Mouse (Mus musculus) CD8-positive naive resting alpha-beta T cell, adult 2 months (primary cell): ENCODE measurements around the gene Stk4.
"Not testable (repeated sequence)": the region's sequence is repeated elsewhere in the genome, so short reads cannot be mapped to it uniquely, and the experiment has no call there.

Source experiments
- DNase-seq, 2 experiments: peaks; one replicate each; pipeline ENCODE4 v3.0.0; 2022; ENCODE audit warnings: low read depth in 2 of 2, low spot score in 2 of 2

Gene Stk4

DNA sequence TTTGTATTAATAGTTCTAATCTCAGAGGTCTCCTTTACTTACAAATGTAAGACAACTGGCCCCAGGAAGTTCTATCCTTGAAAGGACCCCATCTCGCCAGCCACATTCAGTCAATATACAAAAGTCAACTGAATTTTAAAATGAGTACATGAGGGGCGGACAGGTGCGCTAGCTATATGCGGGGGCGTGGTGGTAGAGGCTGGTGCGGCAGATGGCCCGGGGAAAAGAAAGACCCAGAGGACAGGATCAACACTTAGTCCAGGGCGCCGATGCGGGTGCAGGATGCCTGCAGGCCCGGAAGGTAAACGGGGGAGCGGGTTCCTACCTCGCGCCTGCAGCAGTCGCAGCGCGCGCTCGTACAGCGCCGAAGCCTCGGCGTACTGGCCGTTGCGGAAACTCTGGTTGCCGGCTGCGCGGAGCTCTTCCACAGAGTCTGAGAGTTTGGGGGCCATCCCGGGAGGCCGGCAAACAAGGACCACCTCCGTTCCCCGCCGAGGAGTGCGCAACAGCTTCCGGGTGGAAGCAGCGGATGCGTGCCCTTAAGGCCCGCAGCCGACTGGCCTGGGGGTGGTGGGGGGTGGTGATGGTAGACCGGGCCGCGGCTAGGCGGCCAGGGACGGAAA lies at the start of gene Stk4:
Gene Stk4 (plus strand): TSS at position 181 of the 623 bp plus-strand sequence.
- peak in 1 of 2 experiments; percentile 35 for DNase-seq

DNA sequence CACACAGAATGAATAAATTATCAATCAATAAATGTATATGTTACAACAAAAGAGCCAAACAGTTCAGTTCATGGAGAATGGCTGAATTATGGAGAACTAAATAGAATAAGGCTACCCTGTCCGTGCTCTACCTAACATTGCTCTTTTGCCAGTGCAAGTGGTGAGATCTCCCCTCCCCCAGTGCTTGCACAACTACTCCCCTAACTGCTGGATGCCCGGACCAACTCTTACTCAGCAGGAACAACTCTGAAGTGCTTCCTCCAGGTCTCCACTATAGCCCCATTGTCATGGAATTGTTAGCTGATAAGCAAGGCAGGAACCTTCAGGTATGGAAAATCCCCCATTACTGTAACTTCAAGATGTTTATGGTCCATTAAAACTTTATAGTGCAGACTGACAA lies 48.0 kb upstream of the Stk4 start:
- no peak for DNase-seq

DNA sequence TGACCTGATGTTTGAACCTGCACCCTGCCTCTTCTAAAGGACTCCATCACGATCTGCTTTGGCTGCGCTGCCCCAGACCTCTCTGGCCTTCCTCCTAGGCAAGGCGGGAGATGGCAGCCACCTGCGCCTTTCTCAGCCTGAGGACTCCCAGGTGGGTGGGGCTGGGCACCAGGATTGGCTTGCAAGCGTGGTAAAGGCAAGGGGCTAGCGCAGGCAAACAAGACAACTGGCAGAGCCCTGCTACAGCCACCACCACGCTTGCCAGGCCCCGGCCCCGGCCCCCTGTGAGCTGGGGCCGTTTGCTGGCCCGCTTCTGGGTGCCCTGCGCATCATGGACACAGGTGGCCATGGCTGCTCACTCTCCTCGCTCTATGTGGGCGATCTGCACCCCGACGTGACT lies 45.0 kb upstream of the Stk4 start, which contains the start of gene Pabpc1l:
Gene Pabpc1l (plus strand): TSS at position 301 of the 400 bp plus-strand sequence.
- DNase-seq = no peak

DNA sequence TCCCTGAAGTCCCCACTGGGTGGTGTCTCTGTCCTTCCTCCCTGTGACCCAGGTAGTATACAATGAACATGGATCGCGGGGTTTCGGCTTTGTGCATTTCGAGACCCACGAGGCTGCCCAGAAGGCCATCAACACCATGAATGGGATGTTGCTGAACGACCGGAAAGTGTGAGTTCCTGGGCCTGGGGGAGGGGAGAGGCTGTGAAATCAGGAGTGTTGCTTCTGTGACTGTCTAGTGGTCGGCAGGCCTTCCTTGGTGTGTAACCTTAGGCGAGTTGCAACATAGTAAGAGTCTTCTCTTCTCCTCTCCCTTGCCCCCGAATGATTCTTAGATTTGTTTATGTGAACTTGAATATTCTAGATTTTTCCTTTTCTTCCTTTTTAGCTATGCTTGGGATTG lies 39.0 kb upstream of the Stk4 start:
- DNase-seq = no peak

DNA sequence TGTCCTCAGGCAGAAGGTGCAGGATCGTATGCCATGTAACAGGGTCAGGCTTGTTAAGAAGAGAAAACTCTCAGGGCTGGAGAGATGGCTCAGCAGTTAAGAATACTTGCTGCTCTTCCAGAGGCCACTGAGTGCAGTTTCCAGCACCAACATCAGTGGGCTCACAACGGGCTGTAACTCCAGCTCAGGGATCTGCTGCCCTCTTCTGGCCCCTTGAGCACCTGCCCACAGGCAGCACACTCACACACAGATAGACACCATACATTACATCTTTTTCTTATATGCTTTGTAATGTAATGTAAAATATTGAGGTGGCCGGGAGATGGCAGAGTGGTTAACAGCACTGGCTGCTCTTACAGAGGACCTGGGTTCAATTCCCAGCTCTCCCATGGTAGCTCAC lies 37.1 kb upstream of the Stk4 start:
- DNase-seq = no peak

DNA sequence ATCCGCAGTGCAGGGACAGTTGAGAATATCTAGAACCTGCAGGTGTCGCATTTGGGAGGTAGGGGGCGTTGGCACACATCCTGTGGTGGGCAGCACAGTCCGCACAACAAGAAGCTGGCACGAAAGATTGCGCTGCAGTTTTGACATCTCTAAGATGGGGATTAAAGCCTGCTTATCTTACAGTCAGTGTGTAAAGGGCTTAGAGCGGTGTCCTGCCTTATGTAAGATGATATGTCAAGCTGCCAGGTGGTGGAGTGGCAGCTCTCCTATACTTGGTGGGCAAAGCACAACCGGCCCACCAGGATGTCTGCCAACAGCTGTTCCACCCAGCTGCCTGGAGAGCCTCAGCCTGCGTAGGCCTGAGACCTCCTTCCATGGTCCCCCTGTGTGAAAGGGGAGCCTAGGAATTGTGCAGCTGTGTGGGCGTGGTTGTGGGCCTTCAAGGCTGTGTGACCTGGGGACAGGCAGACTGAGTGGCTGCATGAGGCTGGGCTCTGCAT lies 33.6 kb upstream of the Stk4 start:
- DNase-seq = no peak

DNA sequence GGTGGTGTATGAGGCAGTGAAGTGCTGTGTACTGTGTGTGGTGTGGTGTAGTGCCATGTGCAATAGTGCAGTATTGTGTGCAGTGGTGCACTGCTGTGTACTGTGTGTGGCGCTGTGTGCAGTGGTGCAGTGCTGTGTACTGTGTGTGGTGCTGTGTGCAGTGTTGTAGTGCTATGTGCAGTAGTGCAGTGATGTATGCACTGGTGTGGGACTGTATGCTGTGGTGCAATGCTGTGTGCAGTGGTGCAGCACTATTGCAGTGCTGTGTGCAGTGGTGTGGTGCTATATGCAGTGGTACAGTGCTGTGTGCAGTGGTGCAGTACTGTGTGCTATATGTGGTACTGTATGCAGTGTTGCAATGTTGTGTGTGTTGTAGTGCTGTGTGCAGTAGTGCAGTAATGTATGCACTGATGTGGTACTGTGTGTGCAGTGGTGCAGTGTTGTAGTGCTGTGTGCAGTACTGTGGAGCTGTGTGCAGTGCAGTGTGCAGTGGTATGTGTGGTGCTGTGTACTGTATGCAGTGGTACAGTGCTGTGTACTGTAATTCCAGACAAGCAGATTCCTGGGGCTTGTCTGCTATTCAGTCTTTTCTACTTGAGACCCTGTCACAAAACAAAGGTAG lies 31.6 kb upstream of the Stk4 start:
- DNase-seq = no peak

DNA sequence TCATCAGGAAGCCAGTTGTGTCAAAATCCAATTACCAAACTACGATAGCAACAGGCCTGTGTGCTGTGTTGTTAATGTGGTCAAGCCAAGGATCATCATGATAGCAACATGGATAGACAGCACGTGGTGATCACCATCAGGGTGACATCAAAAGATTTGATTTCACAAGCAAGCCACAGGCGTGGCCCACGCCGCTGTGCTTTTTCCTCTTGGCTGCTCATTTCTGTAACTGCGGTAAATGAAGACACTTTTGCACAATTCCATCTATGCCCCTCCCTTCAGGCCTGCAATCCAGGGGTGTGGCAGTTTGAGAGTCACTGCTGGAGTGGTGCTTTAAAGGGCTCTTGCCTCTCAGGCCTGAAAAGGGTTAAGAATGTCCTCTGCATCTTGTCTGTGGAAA lies 29.2 kb upstream of the Stk4 start:
- no peak for DNase-seq

DNA sequence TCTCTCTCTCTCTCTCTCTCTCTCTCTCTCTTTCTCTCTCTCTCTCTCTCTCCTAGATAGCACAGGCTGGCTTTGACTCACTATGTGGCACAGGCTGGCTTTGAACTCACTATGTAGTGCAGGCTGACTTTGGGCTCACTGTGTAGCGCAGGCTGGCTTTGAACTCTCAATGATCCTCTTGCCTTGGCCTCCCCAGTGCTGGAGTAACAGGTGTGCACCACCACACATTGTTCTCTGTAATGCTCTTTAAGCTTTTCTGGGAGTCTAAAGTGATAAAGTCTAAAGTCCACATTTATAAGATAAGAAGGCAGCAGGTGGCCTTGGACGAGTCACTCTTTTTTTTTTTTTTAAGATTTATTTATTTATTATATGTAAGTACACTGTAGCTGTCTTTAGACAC lies 28.6 kb upstream of the Stk4 start:
- DNase-seq = no peak

DNA sequence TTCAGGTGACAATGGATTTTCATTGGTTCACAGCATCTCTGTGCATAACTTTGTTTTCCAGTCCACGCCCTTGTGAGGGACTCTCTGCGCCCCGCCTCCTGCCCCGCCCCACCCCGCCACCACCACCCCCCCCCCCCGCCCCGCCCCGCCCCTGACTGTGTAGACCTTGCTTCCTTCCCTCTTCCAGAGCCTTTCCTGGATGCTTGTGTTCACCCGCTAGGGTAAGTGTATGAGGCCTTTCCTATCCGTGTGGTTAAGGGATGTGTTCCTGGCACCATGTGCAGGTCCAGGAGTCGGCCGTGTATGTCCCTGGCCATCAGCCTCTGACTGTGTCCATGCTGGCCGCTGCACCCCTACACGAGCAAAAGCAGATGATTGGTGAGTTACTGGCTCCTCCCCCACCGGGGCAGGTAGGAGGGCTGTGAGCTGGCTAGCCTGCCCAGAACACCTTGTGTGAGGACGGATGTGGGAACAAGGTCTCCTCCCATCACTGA lies 22.9 kb upstream of the Stk4 start:
- DNase-seq = peak; percentile 13 to 50

DNA sequence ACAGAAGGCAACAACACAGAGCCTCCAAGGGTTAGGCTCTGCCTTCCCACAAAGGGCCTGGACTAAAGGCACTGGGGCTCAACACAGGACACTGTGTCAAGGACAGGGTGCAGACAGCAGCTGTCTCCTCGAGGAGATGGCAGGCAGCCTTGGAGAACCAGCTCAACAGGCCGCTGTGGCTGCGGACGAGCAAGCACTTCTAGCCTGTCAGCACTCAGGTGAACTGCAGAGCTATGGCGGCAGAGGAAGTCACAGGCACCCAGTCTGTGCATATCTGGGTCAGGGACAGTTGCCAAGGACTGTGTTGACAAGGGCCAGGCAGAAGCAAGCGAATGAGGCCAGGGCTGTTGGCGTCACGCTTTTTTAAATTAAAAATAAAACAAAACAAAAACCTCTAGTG lies 16.4 kb upstream of the Stk4 start:
- no peak for DNase-seq

DNA sequence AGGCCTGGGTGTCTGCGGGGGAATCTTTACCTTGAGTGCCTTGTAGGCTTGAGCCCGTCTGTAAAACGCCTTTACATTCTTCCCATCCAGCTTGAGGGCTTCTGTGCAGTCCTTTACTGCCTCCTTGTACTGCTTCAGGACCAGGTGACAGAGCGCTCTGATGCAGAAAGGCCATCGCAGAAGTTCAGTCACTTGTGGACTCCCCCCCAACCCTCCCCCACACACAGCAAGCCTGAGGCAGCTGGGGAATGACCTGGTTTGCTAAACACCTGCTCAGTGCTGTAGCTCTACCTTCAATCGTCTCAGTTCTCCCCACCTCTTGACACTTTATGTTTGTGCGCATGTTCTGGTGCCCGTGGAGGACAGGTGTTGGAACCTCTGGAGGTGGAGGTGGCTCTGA lies 15.5 kb upstream of the Stk4 start:
- no peak for DNase-seq

DNA sequence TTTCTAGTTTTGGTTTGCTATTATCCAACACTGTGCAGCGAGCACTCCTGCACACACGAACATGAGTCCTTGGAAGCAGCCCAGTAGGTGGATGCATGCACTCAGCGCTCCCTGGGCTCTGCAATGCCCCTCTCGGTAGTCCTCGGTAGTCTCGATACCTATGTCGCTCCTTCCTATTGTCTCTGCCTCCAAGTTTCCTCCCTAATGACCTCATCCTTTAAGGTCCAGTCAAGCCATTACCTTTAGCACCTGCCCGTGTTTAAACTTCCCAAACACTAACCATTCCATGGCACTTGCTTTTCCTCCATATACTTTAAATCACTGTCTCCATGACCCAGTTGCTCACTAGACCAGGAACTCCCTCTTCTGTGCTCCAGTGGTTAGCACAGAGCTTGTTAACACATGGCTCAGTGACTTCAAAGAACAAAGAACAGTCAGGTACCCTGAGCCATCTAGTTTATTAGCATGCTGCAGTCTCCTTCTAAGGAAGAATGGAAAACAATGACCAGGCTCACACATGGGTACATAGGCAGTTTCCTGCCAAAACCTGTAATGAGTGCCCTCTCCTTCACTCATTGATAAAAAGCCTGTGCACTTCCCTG lies 10.4 kb upstream of the Stk4 start:
- no peak for DNase-seq

DNA sequence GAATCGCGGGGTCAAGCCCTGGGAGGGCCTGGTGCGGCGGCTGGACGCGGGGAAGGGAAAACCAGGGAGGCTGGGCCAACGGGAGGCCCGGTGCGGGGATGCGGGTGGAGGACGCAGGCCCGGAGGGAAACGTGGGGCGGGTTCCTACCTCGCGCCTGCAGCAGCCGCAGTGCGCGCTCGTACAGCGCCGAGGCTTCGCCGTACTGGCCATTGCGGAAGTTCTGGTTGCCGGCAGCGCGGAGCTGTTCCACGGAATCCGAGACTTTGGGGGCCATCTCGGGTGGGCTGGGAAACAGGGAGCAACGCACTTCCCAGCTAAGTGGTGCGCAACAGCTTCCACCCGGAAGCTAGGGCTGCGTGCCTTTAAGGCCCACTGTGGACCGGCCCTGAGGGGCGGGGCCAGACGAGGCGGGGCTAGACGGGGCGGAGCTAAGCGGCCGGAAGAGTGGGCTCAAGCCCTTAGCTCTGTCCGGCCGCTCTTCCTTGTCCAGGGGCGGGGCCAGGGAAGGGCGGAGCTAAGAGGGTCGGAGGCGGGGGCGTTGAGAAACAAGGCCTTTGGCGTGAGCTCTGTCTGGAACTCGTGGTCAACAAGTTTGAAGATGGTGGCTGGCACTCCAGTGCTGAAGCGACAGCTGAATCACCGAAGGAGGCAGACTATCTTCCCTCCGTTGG lies 779 bp downstream of the Stk4 start, which contains the start of gene Tomm34:
Gene Tomm34 (minus strand): TSS at position 405 of the 672 bp plus-strand sequence.
- DNase-seq = peak; percentile 56 to 68

DNA sequence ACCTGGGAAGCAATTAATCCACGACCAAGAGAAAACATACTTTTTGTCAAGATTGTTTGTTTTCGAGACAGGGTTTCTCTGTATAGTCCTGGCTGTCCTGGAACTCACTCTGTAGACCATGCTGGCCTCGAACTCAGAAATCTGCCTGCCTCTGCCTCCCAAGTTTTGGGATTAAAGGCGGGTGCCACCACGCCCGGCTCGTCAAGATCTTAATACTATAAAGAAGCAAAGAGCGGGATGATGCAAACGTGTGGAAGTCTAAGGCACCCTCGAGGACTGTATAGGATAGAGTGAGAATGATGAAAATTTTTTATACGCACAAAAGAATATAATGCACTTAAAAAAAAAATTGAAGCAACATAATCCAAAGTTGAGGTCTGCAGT lies 1.3 kb downstream of the Stk4 start:
- DNase-seq = not testable (repeated sequence)

DNA sequence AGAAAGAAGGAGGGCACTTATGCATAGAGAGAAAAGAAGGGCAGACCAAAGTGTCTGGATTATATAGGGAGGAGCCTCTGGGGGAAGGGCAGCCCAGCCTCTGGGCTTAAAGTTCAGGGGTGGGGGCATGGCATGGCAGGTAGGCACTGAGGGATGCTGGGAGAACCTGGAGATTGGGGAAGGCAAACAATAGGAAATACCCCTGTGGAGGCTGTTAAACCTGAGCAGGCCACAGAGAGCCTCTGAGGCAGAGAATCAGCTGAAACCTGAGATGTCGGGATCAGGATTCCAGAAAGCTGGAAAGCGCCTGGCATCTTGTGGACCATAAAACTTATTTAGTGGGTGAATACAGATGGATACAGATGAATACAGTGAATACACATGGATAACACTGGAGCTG lies 2.0 kb downstream of the Stk4 start:
- no peak for DNase-seq

DNA sequence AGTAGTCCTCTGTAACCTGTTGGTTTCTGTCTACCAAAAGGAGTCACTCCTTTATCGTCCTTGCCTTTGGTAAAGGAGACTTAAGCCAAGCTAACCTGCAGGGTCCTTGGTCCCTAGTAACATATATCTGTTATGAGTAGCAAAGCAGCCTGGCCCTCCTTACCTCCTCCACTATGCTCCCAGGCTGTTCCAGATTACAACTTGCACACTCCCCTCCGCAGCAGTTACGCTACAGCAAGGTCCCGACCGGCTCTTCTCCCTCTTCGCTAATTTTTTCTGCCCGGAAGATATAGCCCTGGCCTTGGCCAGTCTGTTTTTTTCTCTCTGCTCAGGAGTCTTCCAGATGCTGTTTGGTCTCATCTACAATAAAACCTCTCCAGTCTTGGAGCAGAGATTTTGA lies 3.0 kb downstream of the Stk4 start:
- no peak for DNase-seq

DNA sequence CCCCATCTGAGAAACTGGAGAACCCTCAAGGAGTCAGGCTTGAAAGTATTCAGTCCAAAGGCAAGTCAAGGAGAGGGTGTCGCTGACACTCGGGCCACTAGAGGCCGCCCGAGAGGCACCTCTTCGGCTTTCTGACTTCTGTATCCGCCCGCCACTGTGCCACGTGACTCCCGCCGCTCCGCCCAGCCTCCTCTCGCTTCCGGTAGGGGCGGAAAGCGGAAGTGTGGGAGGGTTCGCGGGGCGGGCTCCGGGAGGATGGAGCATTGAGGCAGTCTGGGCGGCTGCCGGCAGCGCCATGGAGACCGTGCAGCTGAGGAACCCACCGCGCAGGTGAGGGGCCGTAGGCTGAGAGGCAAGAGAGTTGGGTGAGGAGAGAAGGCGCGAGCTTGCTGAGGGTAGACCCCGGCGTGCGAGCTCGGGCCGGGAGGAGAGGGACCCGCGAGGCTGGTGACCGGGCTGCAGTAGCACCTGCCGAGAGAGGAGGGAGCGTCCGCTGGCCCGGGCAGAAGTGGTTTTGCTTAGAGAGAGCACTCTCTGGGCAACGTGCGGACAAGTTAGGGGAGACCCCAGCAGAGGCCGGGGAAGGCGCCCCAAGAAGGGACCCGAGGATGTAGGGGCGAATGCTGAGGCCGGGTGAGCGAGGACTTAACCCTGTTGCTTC lies 3.9 kb downstream of the Stk4 start:
- DNase-seq = peak; percentile 99

DNA sequence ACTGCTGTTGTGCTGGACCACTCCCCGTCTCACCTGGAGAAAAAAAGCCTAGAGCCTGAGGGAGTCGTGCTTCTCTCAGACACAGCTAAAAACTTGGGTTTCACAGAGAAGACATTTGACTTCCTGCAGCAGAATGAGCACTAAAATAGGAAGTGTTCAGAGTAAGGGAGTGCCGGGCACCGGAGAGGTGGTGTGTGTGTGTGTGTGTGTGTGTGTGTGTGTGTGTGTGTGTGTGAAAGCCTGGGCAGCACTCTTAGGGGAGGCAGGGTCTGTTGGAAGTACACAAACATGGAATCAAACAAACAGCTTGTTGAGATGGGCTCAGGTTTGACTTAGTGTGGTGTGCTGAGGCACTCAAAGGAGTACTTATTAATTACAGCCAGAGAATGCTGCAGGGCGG lies 5.0 kb downstream of the Stk4 start:
- DNase-seq = peak; percentile 30 to 52

DNA sequence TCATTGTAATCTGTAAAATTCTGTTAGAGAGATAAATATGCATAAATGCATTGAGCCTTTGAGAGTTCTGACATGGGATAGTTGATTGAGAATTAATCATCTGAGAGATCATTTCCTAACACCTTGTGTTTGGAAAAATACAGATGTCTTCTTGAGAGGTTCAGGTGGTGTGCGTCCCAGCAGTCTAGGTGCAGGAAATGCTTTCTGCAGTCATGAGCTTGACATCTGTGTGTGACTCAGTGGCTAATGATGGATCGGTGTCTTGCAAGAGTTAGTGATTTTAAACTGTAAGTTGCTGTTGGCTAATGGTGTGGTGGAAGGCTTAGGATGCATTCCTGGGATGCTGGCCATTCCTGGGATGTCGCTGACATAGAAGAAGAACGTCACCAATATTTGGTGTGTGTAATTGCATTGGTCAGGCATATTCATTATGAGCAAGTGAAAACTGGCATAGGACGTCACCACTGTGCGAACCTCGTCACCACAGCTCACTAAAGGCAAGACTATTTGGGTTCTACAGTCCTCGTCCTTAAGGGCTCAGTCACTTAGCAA lies 6.8 kb downstream of the Stk4 start:
- DNase-seq = no peak

DNA sequence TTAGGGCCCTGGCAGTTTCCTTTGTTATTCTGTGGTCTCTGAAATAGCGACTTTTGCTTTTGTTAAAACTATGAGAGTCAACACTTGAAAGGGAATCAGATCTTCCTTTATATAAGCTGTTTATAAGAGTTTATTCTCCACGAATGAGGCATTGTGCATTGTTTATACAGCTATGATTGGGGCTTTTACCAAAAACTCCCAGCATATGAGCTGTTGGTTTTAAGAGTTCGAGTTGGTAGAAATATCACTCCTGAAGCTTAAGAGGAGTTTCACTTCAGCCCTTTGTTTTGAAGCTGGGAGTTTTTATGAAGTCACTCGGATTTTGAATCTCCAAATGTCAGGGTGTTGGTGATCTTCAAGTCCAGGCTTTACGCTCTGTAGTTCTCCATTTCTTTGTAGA lies 7.8 kb downstream of the Stk4 start:
- DNase-seq = no peak
